Mouse (Mus musculus) small intestine, adult 2 months (tissue): Measurements from ENCODE around the gene Toe1.

Source experiments
- CTCF ChIP-seq: fragments of 200-500 bp; IDR thresholded peaks from 2 replicates; pipeline ENCODE4 v1.5.1; 2012; ENCODE audit warnings: low read depth, mild to moderate bottlenecking, control low read depth, inconsistent platforms, low read length, moderate library complexity, mixed read lengths; ENCODE audit not compliant: insufficient replicate concordance, insufficient read length; ENCODE audit errors: extremely low read depth
- POLR2A ChIP-seq: fragments of 200-500 bp; IDR thresholded peaks from 2 replicates; pipeline ENCODE4 v1.6.1; 2012; ENCODE audit warnings: low read depth, mild to moderate bottlenecking, control low read depth, inconsistent platforms, low read length, moderate library complexity

DNA sequence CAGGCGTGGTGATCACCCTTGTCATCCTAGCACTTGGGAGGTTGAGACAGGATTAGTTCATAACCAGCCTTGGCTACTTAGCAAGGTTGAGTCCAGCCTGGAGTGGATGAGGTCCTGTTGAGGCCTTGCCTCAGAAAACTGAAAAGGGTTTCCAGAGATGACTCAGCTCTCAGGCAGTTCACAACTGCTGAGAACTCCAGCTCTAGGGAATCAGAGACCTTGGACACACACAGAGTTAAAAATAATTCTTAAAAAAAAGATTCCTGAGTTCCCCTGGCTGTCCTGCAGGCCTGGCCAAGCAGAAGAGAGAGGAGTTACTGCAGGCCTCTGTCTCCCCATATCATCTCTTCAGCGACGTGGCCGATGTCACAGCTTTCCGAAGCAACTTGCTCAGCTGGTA lies 7.8 kb upstream of the Toe1 start:
- TF ChIP-seq CTCF = no peak
- no peak for TF ChIP-seq POLR2A
